Mouse (Mus musculus) induced T-regulatory cell, adult 2 months (primary cell): ENCODE data around the gene Pibf1.

ENCODE experiments used
- DNase-seq: peaks from one replicate; pipeline ENCODE4 v3.0.0-alpha.2; 2012; ENCODE audit warnings: low read depth

Gene Pibf1

GRCm38 (mm10) chr14:99141786-99142633, 42.8 kb downstream of the Pibf1 start:
- DNase-seq: peak; percentile 83

GRCm38 (mm10) chr14:99146841-99147240, 47.6 kb downstream of the Pibf1 start:
- DNase-seq: no peak

GRCm38 (mm10) chr14:99152683-99153082, 53.5 kb downstream of the Pibf1 start:
- no peak for DNase-seq

- no peak for DNase-seq
These were observed 60.7 kb downstream of the Pibf1 start for GRCm38 (mm10) chr14:99159940-99160339.

- no peak for DNase-seq
These were observed 63.8 kb downstream of the Pibf1 start for GRCm38 (mm10) chr14:99163051-99163450.

- DNase-seq: no peak
These were observed 75.0 kb downstream of the Pibf1 start for GRCm38 (mm10) chr14:99174138-99174745.

GRCm38 (mm10) chr14:99176559-99176958, 77.3 kb downstream of the Pibf1 start:
- no peak for DNase-seq

- DNase-seq: no peak
These were observed 91.0 kb downstream of the Pibf1 start for GRCm38 (mm10) chr14:99190153-99190790.

- DNase-seq: no peak
These were observed 106.6 kb downstream of the Pibf1 start for GRCm38 (mm10) chr14:99205865-99206264.

GRCm38 (mm10) chr14:99206591-99206990, 107.4 kb downstream of the Pibf1 start:
- no peak for DNase-seq

GRCm38 (mm10) chr14:99210431-99210830, 111.2 kb downstream of the Pibf1 start:
- no peak for DNase-seq

- no peak for DNase-seq
These were observed 119.3 kb downstream of the Pibf1 start for GRCm38 (mm10) chr14:99218396-99219012.

- no peak for DNase-seq
These were observed 120.5 kb downstream of the Pibf1 start for GRCm38 (mm10) chr14:99219757-99220171.

- DNase-seq: no peak
These were observed 126.7 kb downstream of the Pibf1 start for GRCm38 (mm10) chr14:99225929-99226328.

GRCm38 (mm10) chr14:99229071-99229780, 130.0 kb downstream of the Pibf1 start:
- no peak for DNase-seq

- DNase-seq: no peak
These were observed 133.8 kb downstream of the Pibf1 start for GRCm38 (mm10) chr14:99233056-99233455.

GRCm38 (mm10) chr14:99237115-99237514, 137.9 kb downstream of the Pibf1 start:
- no peak for DNase-seq

- DNase-seq: no peak
These were observed 141.3 kb downstream of the Pibf1 start for GRCm38 (mm10) chr14:99240563-99240962.

- no peak for DNase-seq
These were observed 145.3 kb downstream of the Pibf1 start for GRCm38 (mm10) chr14:99244508-99244907.

- no peak for DNase-seq
These were observed 162.8 kb downstream of the Pibf1 start for GRCm38 (mm10) chr14:99262026-99262425.

GRCm38 (mm10) chr14:99263816-99264215, 164.6 kb downstream of the Pibf1 start:
- DNase-seq: no peak

- no peak for DNase-seq
These were observed 166.6 kb downstream of the Pibf1 start for GRCm38 (mm10) chr14:99265791-99266190.
